Mouse (Mus musculus) lung, postnatal 36 days (tissue): Measurements from ENCODE around the gene Rgl2.
"Not testable (repeated sequence)": the region's sequence is repeated elsewhere in the genome, so short reads cannot be mapped to it uniquely, and the experiment has no call there.

Source experiments
- DNase-seq: peaks from one replicate; pipeline ENCODE4 v3.0.0; 2022; ENCODE audit warnings: mixed read lengths

Gene Rgl2

DNA sequence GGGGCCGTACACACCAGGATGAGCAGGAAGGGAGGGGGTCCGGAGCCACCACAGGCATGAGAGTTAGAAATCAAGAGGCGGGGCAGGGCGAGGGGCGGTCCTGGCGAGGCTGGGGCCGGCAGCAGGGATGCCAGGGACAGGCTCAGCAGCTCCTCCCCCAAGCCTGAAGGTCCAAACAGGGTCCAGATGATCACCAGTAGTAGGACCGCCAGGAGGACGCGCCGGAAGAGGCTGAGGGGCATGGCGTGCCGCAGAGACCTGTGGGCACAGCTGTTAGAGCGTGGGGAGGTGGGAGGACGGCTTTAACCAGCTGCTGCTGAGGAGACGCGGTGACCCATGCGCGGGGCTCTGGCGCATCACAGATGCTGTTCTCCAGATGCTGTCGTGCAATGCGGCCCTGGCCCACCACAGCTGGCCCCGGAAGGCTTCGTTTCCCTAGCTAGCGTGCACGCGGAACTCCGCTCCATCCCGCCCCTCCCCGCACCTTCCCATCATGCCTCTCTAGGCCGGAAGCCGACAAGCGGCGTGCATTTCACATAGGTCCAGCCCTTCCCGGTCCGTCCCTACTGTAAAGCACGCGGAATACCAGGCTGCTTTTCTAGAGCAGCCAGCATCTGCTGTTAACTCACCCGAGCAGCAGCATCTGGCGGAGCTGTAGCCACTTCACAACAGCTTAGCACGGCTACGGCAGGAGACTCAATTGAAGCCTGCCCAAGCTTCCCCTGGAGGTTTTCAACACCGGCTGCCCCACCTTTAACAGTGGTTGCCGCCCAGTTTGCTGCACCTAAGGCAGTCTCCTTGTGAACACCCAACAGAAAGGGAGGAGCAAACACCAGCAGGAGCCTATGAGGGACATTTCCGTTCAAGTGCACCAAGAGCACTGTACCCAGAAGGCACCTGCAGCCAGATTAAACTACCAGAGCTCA lies 21.9 kb downstream of the Rgl2 start, which contains the start of gene B3galt4:
TSS of gene B3galt4 (minus strand) at position 468 of the 926 bp plus-strand sequence.
- DNase-seq = peak; percentile 86

- not testable (repeated sequence) for DNase-seq
These were observed 22.7 kb downstream of the Rgl2 start for GRCm38 (mm10) chr17:33952015-33952414.

- no peak for DNase-seq
These were observed 23.5 kb downstream of the Rgl2 start for GRCm38 (mm10) chr17:33952879-33953278.

DNA sequence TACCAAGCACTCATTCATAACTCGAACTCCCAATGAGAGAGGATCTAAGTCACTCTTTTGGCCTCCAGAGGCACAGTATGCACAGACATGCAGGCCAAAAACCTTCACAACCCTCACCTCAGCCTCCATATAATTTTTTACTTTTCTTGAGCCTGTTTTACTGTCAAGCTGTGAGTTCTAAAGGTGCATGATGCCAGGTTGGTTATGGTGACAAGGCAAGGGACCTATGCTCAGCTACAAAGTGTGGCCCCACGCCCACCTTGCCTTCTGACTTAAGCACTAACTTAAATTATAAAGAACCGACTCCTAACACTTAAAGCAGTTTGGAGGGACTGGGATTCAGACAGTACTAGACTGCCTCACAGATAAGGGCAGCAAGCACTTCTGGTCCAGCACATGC lies 24.0 kb downstream of the Rgl2 start:
- no peak for DNase-seq

DNA sequence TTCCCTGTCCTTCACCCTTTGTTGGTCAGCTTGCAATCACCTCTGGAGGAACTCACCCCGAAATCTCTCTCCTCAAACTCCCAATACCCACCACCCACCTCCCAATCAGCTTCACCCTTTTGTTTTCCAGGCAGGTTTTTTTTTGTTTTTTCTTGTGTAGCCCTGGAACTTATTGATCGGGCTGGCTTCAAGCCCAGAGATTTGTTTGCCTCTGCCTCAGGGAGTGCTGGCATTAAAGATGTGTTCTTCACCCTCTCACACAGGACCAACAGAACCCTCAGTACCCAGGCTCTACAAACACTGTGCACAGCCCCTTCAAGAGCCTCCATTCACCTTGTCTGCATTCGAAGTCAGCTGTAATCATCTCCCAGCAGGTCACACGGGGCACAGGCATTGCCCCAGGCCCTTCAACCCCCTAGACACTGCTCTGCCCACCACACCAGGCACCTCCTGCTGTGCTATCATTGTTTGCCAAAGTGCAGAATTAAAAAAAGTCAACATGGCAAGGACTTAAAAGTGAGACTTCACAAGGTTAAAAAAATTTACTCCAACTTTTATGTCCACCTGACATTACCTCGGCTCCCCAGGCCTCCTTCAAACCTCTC lies 24.7 kb downstream of the Rgl2 start:
- DNase-seq = no peak

DNA sequence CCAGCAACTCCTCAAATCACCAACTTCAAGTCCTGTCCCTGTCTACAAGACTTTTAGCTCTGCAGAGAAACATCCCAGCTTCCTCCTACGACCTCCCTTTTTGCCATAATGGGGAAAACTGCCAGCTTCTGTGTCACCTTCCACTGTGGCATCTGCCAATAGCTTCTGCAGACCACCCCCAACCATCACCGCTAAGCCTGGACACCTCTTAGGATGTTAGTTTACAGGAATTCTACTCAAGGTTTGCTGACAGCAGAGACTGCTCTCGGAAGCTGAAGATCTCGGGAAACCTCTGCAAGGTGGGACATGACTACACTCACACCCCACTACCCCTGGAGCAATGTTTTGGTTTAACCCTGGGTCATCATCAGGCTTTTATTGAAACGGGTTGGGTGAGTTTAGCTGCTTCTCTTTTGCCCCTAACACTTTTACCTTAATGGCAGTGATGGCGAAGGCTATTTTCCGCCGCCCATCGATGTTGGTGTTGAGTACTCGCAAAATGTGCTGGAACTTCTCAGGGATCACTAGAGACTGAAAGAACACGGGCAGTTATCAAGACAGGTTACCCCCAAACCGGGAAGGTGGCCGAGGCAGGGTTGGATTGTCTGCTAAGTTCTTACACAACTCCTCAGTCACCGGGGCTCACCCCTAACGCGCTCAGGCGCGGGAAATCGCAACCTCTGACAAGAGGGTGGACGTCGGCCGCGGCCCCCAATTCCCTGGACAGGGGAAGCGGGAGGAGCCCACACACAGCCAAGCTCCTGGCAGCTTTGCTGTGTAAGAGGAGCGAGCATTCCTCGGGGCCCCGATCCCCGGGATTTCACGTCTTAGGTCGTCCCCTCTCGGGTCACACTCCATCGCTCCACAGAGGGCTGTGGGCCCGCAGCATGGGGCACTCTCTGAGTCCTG lies 25.6 kb downstream of the Rgl2 start:
- DNase-seq = no peak

DNA sequence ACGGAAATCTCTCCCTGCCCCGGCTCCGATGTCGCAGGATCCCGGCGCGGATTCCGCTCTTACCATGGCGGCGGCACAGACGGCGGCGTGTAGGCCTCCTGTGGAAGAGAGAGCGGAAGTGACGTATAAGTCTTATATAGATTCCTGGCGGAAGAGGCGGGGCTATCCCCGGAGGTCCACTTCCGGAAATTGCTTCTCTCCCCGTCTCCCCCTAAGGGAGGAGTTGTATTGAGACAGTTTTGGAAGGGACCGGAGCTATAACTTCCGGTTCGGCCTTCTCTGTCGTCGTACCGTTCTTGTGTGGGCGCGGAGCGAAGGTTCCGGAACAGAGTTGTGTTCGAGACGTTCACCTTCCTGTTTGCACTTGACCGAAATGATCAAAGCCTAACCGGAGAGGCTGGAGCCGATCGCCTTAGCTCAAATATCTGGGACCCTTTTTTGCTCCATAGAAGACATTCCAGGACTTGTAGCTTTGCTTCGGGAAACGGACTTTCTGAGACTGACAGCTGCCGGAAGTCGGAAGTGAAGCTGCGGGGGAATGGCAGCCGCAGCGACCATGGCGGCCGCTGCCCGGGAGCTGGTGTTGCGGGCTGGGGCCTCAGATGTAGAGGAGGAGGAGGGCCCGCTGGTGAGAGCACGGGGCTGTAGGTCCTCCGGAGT lies 26.3 kb downstream of the Rgl2 start, which contains the start of the genes Vps52 and Rps18:
TSS of gene Vps52 (plus strand) at position 258 of the 660 bp plus-strand sequence.
TSS of gene Rps18 (minus strand) at position 447 of the 660 bp plus-strand sequence.
- DNase-seq = peak; percentile 98

GRCm38 (mm10) chr17:33956336-33956735 lies 27.0 kb downstream of the Rgl2 start:
- DNase-seq = no peak

DNA sequence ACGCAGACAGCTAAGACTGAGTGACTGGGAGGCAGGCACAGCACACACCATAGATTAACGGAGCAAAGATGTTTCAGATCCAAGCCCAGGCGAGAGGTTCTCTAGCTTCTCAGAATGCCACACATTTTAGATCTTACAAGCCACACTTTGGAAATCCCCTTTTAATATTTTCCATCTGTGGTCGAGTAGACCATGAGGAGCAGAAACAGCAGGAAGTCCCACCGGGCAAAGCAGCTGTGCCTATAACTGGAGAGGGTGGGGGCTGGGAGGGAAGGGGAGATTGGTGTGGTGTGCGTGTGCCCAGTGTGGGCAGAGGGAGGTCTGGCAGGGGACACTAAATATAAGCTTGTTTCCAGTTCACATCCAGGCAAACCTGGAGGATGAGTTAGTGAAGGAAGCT lies 28.1 kb downstream of the Rgl2 start:
- no peak for DNase-seq

- no peak for DNase-seq
These were observed 29.1 kb downstream of the Rgl2 start for GRCm38 (mm10) chr17:33958451-33958850.

DNA sequence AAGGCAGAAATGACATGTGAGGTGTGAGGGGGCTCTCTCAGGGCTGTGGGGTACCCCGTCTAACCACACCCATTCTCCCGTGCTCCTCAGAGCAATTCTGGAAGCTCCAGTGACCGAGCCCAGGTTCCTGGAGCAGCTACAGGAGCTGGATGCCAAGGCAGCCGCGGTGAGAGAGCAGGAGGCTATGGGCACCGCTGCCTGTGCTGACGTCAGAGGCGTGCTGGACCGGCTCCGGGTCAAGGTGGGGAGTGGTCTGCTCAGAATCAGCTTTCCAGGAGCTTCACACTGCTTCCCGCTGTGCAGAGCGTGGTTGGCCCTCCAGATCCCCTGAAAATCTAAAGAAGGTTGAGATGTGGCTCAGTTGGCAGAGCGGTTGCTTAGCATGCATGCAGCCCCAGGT lies 29.8 kb downstream of the Rgl2 start:
- no peak for DNase-seq

DNA sequence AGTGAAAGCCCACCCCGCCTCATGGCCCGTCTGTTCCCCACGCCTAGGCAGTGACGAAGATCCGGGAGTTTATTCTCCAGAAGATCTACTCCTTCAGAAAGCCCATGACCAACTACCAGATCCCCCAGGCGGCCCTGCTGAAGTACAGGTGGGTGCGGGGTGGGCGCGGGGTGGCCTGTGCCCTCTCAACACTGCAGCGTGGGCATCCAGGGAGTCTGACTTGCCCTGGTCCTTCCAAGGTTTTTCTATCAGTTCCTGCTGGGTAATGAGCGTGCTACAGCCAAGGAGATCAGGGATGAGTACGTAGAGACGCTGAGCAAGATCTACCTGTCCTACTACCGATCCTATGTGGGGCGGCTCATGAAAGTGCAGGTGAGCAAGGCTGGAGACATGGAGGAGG lies 30.6 kb downstream of the Rgl2 start:
- no peak for DNase-seq

- no peak for DNase-seq
These were observed 33.5 kb downstream of the Rgl2 start for GRCm38 (mm10) chr17:33962876-33963275.

DNA sequence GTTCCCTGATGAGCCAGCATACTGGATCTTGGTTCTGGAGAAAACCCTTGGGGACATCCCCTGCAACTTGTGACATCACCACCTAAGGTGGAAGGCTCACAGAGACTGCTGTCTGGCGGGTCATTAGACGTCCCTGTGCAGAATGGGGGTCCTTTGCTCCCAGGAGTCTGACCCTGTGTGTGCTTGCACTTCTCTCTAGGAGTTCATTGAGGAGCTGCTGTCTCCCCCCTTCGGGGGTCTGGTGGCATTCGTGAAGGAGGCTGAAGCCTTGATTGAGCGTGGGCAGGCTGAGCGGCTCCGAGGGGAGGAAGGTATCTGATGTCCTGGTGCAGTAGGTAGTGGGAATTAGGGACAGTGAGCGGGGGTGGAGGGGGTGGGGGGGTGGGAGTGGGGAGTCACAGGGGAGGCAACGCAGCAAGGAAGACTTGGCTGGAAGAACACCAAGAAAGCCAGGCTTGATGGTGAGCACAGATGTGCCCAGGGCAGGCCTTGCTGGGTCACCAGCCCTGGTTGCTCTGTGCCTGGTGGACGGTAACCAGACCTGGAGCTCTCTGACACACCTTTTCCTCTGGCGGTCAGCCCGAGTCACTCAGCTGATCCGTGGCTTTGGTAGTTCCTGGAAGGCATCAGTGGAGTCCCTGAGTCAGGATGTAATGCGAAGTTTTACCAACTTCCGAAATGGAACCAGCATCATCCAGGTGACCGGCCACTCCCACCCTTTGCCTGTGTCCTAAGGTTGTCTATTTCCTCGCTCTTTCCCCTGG lies 35.9 kb downstream of the Rgl2 start:
- no peak for DNase-seq

GRCm38 (mm10) chr17:33965846-33966550 lies 36.7 kb downstream of the Rgl2 start:
- DNase-seq = no peak

DNA sequence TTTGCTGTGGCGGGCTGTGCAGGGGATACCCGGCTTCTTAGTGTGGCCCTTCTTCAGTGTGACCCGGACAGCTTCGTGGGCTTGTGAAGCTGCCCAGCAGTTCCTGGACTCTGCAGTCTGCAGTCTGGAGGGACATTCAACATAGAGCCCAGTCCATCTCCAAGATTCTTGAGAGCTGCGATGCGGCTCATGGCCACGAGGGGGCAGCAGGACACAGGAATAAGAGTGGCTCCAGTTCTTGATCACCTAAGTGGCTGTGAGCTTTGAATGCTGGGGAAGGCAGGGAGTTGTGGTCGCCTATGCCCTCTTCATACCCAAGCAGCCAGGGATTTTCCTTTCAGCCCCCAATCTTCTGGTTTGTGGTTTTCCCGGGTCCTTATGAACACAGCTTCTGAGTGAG lies 39.1 kb downstream of the Rgl2 start:
- DNase-seq = peak; percentile 91

GRCm38 (mm10) chr17:33968927-33969326 lies 39.6 kb downstream of the Rgl2 start:
- DNase-seq = peak; percentile 83

DNA sequence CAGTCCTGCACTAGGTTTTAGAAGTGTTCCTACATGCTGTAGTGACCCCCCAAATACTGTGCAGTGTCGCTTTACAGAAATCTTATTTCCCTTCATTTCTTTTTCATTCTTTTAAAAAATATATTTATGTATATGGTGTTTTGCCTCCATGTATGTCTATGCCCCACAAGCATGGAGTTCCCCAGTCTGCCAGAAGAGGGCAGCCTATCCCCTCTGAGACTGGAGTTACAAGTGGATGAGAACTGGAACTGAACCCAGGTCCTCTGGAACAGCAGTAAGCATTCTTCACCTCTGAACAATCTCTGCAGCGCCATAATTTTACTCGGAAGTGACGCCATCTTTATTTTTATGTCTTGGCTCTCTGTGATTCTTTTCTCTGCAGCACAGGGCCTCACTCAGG lies 40.1 kb downstream of the Rgl2 start:
- DNase-seq = peak; percentile 33

DNA sequence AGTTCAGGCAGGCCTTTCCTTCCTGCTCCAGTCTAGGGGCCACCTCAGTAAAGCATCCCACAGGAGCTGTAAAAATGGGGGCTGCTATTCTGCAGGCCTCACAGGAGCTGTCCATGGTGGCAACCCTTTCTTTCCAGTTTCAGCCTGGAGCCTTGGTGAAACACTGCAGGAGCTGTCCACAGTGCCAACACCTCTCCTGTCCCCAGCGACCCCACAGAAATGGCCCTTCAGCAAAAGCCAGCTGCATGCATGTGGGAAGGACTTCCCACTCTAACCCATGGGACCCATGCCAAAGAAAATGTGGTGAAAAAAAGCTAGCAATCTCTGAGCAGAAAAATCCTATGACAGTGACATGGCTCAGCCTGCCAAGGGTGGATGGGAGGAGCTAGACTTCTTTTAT lies 43.3 kb downstream of the Rgl2 start:
- no peak for DNase-seq

- no peak for DNase-seq
These were observed 44.2 kb downstream of the Rgl2 start for GRCm38 (mm10) chr17:33973572-33973971.
